Mouse (Mus musculus) gastrocnemius, adult 2 months (tissue): ENCODE results near the gene Med25. TPM values are rescaled to one million over a fixed set of nuclear protein-coding genes. Genes with fewer than 3 reads are reported as not detected.

Experiments
- DNase-seq: peaks from one replicate; pipeline ENCODE4 v3.0.0; 2022
- H3K27ac ChIP-seq: fragments of 200-600 bp; 2 replicates; pipeline ENCODE4 v1.8.1; 2022; ENCODE audit warnings: mild to moderate bottlenecking
- H3K4me3 ChIP-seq: fragments of 200-600 bp; 2 replicates; pipeline ENCODE4 v1.8.1; 2022; ENCODE audit warnings: mild to moderate bottlenecking, moderate library complexity
- CTCF ChIP-seq: fragments of 200-600 bp; IDR thresholded peaks from 2 replicates; pipeline ENCODE4 v1.8.1; 2022; ENCODE audit warnings: antibody characterized with exemption, mild to moderate bottlenecking, moderate library complexity
- intact Hi-C: fragments of 180-260 bp; cut with DNase I; formaldehyde crosslinking; loops from one replicate; pipeline ENCODE4 v1.15.1; 2025
- long read RNA-seq, 2 experiments: library from polyadenylated mRNA; stranded (forward); transcript quantifications; one replicate each; pipeline ENCODE4 v2.0.0; 2021
- total RNA-seq, 2 experiments: library from RNA; stranded (reverse); gene quantifications; 2 replicates each; pipeline ENCODE4 v1.2.3; 2021

The Med25 gene
- 10 to 100 TPM; 53.1 to 68.5 TPM for total RNA-seq
- long read RNA-seq, experiment 1, transcript Med25-210 (18 exons, 3,693 nt) = minor isoform, 12 of 207 reads
- long read RNA-seq, experiment 1, transcript Med25-201 (18 exons, 2,619 nt) = major isoform, 110 of 207 reads
- long read RNA-seq, experiment 1, partial matches to known transcripts = 12 of 207 reads
- long read RNA-seq, experiment 1, other reads (novel, unspliced or antisense) = 72 of 207 reads
- long read RNA-seq, experiment 2, transcript Med25-201 (18 exons, 2,619 nt) = major isoform, 108 of 210 reads
- long read RNA-seq, experiment 2, transcript Med25-210 (18 exons, 3,693 nt) = minor isoform, 17 of 210 reads
- long read RNA-seq, experiment 2, partial matches to known transcripts = 15 of 210 reads
- long read RNA-seq, experiment 2, other reads (novel, unspliced or antisense) = 69 of 210 reads

DNA sequence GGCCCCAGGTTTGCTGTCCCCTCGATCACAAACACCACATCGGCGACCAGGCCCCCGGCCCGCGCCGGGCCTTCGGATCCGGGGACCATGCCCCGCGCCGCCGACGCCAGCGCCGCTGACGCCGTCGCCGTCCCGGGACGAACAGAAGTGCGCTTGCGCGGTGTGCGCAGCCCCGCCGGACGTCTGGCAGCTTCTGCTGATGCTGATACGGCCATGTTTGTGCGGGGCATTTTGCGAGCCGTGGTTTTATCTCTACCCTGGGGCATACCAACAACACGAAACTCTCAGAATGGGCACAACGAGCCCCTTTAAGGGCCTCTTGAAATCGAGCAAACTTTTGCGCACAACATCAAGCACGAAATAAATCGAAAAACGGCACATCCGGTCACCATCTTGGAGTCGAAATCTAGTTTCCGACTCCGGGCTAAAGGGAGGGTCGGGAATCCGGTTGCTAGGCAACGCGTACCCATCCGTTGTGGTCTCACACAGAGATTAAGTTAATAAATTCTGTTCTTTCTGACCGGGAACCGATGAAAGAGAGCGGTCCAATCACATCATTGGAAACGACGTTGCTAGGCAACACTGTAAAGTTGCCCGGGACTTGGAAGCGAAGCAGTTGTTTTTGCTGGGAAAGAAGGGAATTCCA lies at the start of gene Med25:
Med25 (minus strand) TSS at position 437 of the 646 bp plus-strand sequence.
- TF ChIP-seq CTCF = no peak
- Histone ChIP-seq H3K27ac (peak within 1 kb of the TSS; percentile 96), H3K4me3 (peak within 1 kb of the TSS; percentile 76)
- intact Hi-C loops = loop anchor here (2.0 kb wide), 1 partner anchor 22 kb away; no protein-coding TSS in a partner anchor
- peak; percentile 93 for DNase-seq

DNA sequence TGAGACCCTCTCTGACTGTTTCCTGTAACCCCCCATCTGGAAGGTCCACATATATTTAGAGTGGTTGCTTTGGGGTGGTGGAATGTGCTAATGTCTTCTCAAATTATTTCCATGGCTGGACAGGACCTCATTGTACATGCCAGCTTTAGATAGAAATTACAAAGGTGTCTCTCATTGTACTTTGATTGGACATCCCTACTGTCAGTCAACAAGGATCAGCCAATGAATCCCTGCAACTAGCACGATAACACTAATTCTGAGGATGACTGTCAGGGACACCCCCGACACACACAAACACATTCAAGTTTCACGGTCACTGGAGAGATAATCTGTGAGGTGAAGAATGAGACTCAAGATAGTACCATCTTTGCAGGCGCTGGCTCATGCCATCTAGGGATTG lies 46.2 kb upstream of the Med25 start:
- no peak overlapping the region for H3K27ac ChIP-seq
- DNase-seq = no peak
- TF ChIP-seq CTCF = no peak
- no peak overlapping the region for H3K4me3 ChIP-seq
- intact Hi-C loops = no loop called here

DNA sequence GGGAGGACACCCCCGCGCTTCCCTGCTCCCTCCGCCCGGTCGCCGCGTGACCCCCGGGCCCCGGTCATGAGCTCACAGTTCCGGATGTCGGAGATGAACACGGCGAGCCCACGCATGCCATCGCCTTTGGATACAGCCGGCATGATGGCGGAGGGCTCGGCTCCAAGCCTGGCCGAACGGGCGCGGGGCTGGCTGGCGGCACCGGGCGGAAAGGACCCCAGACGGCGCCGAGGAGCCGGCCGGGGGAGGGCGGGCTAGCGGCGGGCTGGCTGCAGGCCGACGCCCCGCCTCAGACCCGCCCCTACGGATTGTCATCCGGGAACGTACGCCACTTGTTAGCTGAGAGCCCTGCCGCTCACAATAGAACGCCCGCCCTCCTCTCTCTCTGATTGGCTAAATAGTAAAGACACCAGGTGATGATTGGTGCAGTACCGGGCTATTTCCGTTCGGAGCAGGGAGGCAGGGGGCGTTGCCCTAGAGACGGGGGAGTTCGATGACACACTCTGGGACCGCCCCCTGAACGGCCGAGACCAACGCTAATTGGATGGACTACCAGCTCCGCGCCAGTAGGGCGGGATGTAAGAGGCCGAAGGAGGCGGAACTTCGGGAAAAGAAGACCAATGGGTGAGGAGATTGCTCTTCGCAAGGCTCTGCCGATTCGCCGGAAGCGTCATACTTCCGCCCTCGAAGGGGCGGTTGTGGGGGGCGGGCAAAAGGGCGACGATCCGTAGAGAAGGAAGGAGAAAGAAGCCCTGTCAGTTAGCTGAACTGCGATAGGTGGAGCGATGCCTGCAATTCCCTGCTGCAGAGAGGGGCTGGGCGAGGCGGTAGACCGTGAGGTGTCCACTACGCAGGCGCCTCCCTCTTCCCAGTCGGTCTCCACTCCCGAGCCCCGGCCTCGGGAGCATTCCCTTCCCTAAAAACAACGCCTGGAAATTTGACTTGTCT lies 37.0 kb upstream of the Med25 start, which contains the start of gene Ap2a1:
Ap2a1 (minus strand) TSS at position 293 of the 948 bp plus-strand sequence.
- intact Hi-C loops = loop anchor here (2.0 kb wide), 1 partner anchor 23 kb away; no protein-coding TSS in a partner anchor
- peak; percentile 8; the same call in 1 of the 2 replicates for TF ChIP-seq CTCF
- Histone ChIP-seq H3K4me3 (peak within 1 kb of the TSS; percentile 98), H3K27ac (peak within 1 kb of the TSS; percentile 97)
- peak; percentile 100 for DNase-seq

DNA sequence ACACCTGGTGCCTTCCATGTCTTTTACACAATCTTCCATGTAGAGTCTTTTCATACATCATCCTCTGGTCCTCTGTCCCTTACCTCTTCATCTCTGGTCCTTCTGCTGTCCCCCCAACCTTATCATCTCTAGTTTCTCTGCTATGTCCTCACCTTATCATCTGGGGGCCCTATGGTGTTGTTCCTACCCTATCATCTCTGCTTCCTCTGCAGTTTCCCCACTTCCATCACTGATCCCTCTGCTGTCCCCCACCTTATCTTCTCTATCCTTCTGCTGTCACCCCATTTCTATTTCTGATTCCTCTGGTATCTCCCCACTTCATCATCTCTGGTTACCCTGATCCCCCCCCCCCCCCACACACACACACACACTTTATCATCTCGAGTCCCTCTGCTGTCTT lies 36.1 kb upstream of the Med25 start:
- H3K27ac ChIP-seq = peak overlapping the region; percentile 97
- H3K4me3 ChIP-seq = peak overlapping the region; percentile 98
- TF ChIP-seq CTCF = no peak
- DNase-seq = no peak
- intact Hi-C loops = loop anchor here (2.0 kb wide), 1 partner anchor 24 kb away; no protein-coding TSS in a partner anchor

DNA sequence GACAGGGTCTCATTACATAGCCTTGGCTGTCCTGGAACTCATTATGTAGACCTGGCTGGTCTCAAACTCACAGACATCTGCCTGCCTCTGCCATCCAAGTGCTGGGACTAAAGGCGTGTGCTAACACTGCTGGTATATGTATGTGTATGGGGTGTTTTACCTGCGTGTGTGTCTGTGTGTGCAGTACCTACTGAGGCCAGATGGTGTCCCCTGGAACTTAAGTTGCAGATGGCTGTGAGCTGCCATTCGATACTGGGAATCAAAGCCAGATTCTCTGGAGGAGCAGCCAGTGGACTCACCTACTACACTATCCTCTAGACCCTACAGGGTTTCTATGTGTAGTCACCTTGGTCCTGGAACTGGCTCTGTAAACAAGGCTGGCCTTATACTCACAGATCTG lies 33.0 kb upstream of the Med25 start:
- DNase-seq = peak; percentile 56
- Histone ChIP-seq H3K4me3 (no peak overlapping the region), H3K27ac (peak overlapping the region; percentile 48; the same call in 1 of the 2 replicates)
- intact Hi-C loops = no loop called here
- TF ChIP-seq CTCF = peak; percentile 63

DNA sequence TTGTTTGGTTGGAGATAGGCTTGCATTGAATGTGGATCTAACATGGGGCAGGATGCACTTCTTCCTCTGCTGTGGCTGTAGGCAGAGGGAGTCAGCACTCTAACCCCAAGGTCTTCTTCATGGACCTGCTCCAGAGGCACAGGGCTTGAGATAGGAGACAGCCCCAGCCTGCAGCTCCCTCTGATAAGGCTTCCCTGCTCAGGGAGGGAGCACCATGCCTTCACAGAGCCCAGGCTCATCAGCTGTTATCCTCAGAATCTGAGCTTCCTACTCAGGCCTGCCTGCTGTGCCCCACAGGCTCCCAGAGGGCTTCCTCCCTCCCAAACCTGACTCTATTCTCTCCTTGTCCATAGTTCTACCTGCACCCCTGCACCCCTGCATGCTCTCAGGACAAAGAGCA lies 30.0 kb upstream of the Med25 start:
- Histone ChIP-seq H3K27ac (no peak overlapping the region), H3K4me3 (no peak overlapping the region)
- no peak for DNase-seq
- intact Hi-C loops = no loop called here
- TF ChIP-seq CTCF = no peak

DNA sequence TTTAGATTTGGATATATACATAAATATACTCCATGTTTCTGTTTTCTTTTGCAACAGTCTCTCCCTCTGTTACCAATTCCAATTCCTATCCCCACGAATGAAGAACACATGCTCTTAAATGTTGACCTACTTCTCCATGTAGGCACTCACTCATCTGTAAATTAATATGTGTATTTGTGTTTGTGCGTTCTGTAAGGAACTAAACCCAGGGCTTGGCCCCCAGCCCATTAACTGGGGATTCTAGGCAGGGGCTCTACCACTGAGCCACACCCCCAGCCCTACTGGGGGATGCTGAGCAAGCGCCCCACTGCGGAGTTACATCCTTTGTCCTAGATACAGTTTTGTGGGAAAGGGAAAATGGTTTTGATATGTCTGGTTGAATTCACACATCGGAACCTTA lies 26.6 kb upstream of the Med25 start:
- Histone ChIP-seq H3K27ac (peak overlapping the region; percentile 81; the same call in 1 of the 2 replicates), H3K4me3 (no peak overlapping the region)
- intact Hi-C loops = no loop called here
- TF ChIP-seq CTCF = no peak
- no peak for DNase-seq

DNA sequence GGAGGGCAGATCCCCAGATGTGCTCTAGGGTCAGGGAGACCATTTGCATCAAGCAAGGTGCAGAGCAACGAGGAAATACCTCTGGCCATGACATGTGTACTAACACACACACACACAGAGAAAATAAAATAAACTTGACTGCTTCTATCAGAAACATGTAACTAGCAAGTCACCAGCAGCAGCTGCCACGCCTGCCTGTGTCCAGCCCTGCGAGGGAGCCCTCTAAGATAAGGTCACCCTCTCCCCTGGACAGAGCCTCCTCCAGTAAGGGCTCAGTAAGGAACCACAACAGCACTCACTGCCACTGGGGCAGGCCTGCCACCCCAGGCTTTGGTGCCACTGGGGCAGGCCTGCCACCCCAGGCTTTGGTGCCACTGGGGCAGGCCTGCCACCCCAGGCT lies 25.7 kb upstream of the Med25 start:
- no peak for TF ChIP-seq CTCF
- intact Hi-C loops = no loop called here
- DNase-seq = no peak
- peak overlapping the region; percentile 81 for H3K27ac ChIP-seq
- H3K4me3 ChIP-seq = no peak overlapping the region

DNA sequence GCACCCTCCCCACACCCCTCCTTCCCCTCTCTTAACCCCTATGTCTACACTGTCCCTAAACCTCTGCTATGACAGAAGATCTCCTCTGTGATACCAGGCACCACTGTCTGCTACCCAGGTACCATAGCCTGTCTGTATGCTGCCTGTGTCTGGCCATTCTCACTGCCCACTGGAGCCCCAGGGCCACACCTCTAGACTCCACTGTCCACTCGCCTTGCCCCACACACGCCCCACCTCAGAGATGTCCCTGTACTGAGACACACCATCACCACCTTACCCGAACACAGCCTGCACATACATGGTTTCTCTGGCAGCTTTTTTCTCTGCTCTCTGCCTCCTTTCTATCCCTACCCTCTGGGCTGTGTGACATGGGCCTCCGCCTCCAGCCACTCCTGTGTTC lies 24.4 kb upstream of the Med25 start:
- H3K27ac ChIP-seq = peak overlapping the region; percentile 81
- H3K4me3 ChIP-seq = no peak overlapping the region
- TF ChIP-seq CTCF = no peak
- DNase-seq = no peak
- intact Hi-C loops = no loop called here

DNA sequence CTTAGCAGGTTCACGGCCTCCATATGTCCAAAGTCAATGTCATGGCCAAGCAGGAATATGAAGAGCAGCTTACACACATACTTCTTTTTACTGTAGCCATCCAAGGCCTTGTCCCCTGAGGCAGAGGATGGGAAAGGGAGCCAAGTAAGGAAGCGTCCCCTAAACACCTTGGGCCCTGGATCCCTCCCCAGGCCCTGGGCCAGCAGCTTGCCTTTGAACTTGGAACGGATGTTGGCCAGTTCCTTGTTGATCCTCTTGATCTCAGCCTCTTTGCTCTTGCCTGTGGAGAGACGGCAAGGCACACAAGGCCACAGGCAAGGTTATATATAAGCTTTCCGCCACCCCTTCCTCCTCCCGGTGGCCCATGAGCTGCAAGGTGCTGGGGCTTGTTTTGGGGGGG lies 23.7 kb upstream of the Med25 start:
- peak overlapping the region; percentile 81 for H3K27ac ChIP-seq
- DNase-seq = peak; percentile 61
- H3K4me3 ChIP-seq = no peak overlapping the region
- intact Hi-C loops = no loop called here
- TF ChIP-seq CTCF = no peak

DNA sequence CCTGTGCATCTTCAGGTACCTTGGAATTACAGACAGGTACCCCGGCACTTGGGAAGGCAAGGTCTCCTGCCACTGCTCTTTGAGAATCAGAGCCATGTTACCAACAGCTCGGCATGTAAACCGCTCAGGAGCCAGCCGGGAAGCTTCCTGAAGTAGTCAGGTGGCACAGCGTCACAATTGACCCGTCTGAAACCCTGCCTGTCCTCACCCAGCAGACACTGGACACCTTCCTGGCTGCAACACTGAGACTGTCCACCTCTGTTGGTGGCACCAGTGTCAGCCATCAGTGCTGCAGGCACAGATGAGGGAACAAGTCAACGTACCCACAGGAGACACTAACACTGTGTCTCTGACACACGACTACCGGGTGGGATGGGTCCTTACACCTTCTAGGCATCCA lies 22.8 kb upstream of the Med25 start:
- Histone ChIP-seq H3K4me3 (no peak overlapping the region), H3K27ac (peak overlapping the region; percentile 81)
- DNase-seq = peak; percentile 54
- intact Hi-C loops = no loop called here
- TF ChIP-seq CTCF = no peak

DNA sequence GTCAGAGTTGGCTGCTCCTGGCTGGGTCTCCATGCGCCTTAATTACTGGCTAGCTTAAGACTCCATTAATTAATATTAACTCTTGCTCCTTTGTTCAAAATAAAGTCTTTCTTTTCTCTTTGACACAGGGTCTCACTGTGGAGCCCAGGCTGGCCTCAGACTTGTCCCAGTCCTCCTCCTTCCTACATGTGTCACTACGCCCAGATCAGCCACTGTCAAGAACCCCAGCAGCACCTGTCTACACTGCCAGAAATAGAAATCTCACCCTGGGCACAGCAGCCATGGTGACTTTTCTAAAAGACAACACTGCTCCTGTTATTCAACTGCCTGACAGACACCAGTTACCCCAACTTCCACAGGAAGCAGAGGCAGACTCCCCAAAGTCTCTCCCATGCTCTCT lies 21.9 kb upstream of the Med25 start:
- DNase-seq = no peak
- intact Hi-C loops = no loop called here
- Histone ChIP-seq H3K4me3 (no peak overlapping the region), H3K27ac (peak overlapping the region; percentile 81)
- TF ChIP-seq CTCF = no peak
